Mouse (Mus musculus) skeletal muscle tissue, adult 2 months (tissue): ENCODE data around the gene Wars2.

Experiments
- DNase-seq: peaks from one replicate; pipeline ENCODE4 v3.0.0-alpha.2; 2012; ENCODE audit warnings: low read depth, low spot score

Gene Wars2

GRCm38 (mm10) chr3:99264695-99265094 lies 123.8 kb downstream of the Wars2 start:
- no peak for DNase-seq

DNA sequence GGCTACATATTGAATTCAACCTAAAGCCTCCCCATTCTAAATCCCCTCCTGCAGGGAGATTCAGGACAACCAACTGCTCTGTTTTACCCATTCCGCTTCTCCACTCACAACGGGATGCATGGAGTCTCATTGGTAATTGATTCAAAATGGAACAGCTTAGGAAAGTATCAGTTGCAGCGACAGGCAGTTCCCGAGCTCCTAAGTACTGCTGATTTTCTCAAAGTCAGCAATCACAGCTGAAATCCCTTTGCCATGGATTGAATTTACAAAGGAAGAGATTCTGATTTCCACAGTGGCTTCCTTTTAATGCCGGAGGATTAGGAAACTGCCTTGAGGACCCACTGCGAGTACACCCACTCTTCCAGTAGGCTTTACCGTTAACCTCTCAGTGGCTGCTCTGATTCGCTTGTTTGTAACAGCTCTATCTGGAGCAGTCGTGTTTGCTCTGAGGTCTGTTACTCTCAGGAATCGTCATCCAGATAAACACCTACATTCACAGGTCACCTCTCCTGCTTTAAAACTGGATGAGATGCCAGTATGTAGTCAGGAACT lies 126.0 kb downstream of the Wars2 start:
- DNase-seq, result no peak

DNA sequence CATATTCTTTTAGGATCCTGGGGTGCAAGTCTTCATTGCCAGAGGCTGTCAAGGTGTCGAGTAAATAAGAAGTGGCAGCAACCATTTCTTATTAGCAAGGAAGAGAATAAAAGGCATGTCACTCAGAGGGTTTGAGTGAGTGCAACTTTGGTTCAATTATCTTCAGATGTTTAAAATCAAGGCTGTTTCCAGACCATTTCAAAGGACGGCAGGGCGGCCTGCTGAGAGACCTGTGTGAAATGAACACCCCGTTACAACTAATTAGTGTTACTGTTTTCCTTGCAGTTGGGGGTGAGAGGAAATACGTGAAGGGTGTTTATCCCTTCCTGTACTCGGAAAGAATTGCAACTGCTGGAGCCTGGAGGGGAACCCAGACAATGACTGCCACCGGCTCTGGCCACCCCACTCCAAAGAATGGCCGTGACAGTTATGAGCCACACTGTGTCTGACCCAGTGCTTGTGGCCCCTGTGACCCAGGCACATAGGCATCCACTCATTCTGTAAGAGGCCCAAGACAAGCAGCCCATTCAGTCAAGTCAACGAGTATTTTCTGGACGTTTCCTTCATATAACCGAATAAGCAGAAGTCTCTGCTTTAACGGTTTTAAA lies 137.2 kb downstream of the Wars2 start:
- no peak for DNase-seq

- no peak for DNase-seq
Measured at GRCm38 (mm10) chr3:99279718-99280117, 138.8 kb downstream of the Wars2 start.

- peak; percentile 57 for DNase-seq
Measured at GRCm38 (mm10) chr3:99281453-99281852, 140.6 kb downstream of the Wars2 start.

DNA sequence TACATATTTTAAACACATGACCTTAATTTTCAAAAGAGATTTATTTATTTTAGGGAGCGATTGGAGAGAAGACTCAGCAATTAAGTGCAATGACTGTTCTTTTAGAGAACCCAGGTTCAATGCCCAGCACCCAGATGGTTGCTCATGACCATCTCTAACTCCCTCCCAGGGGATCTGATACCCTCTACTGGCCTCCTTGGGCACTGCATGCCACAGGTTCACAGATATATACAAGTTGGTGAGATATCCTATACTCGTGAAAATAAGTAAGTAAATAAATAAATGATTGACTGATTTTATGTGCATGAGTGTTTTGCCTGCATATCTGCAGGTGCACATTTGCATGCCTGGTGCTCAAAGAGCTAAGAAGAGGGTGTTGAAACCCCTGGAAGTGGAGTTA lies 147.4 kb downstream of the Wars2 start:
- DNase-seq, result no peak
